Mouse (Mus musculus) lung, postnatal 4 days (tissue): ENCODE data around the gene Mcat.
A peak's percentile ranks its signal among the peaks of the same experiment; 100 is the strongest.

Source experiments
- DNase-seq, 2 experiments: peaks; one replicate each; pipeline ENCODE4 v3.0.0; 2021

Mcat gene

GRCm38 (mm10) chr15:83534960-83535889, 28.4 kb downstream of the Mcat start:
- DNase-seq, result peak; percentile 55

GRCm38 (mm10) chr15:83532606-83533005, 31.0 kb downstream of the Mcat start:
- DNase-seq, result no peak

- peak in 1 of 2 experiments; percentile 30 for DNase-seq
Observed at GRCm38 (mm10) chr15:83531961-83532469, 31.6 kb downstream of the Mcat start.

GRCm38 (mm10) chr15:83530688-83531087, 32.9 kb downstream of the Mcat start:
- no peak for DNase-seq

GRCm38 (mm10) chr15:83530233-83530632, 33.4 kb downstream of the Mcat start:
- DNase-seq, result peak; percentile 74 to 87

- peak; percentile 47 to 55 for DNase-seq
Observed at GRCm38 (mm10) chr15:83529765-83530164, 33.8 kb downstream of the Mcat start.

- no peak for DNase-seq
Observed at GRCm38 (mm10) chr15:83528892-83529291, 34.7 kb downstream of the Mcat start.

- DNase-seq, result no peak
Observed at GRCm38 (mm10) chr15:83527747-83528146, 35.8 kb downstream of the Mcat start.

- DNase-seq, result no peak
Observed at GRCm38 (mm10) chr15:83527092-83527437, 36.5 kb downstream of the Mcat start.

- peak; percentile 72 to 79 for DNase-seq
Observed at GRCm38 (mm10) chr15:83526424-83527091, 37.0 kb downstream of the Mcat start, which contains the start of gene Bik. Gene Bik (plus strand): TSS chr15:83526862.

GRCm38 (mm10) chr15:83524333-83524729, 39.3 kb downstream of the Mcat start:
- no peak for DNase-seq

- DNase-seq, result no peak
Observed at GRCm38 (mm10) chr15:83523638-83524332, 39.8 kb downstream of the Mcat start.

GRCm38 (mm10) chr15:83523196-83523595, 40.4 kb downstream of the Mcat start:
- DNase-seq, result no peak

GRCm38 (mm10) chr15:83520861-83521382, 42.7 kb downstream of the Mcat start:
- DNase-seq, result no peak

GRCm38 (mm10) chr15:83518215-83519048, 45.2 kb downstream of the Mcat start:
- DNase-seq, result peak; percentile 68

- no peak for DNase-seq
Observed at GRCm38 (mm10) chr15:83515018-83515417, 48.6 kb downstream of the Mcat start.

- DNase-seq, result no peak
Observed at GRCm38 (mm10) chr15:83512489-83513281, 50.9 kb downstream of the Mcat start.

- peak; percentile 98 for DNase-seq
Observed at GRCm38 (mm10) chr15:83510805-83511405, 52.7 kb downstream of the Mcat start, which contains the start of gene Ttll1. Gene Ttll1 (minus strand): TSS chr15:83510893.

- peak in 1 of 2 experiments; percentile 31 for DNase-seq
Observed at GRCm38 (mm10) chr15:83509950-83510804, 53.4 kb downstream of the Mcat start.
